Comparison of ENCODE assay signal across 13 mouse cellular contexts in genomic region chr6:21510621-21511239, GRCm38 (mm10).
DNase-seq lines count a peak whose midpoint lies in the region; ATAC-seq and TF ChIP-seq lines count a peak whose summit lies in the region.
"Had no signal": no experiment of that assay in that cellular context is flagged by ENCODE, and none has a peak within 500 bp of the region (broad histone marks: within the 10 kb centered on the region; RNA-seq: fewer than 3 reads in every experiment).

No protein-coding gene starts in this region.

- ATAC-seq in embryonic facial prominence, embryonic 14.5 days (ENCODE audit: low read depth), result no peak
- ATAC-seq in midbrain, postnatal 0 days (ENCODE audit: low FRiP score), result no peak
- ATAC-seq in midbrain, embryonic 16.5 days, result no peak

- 71% methylated on average over 3 of the region's 3 CpGs for WGBS in embryonic facial prominence, embryonic 14.5 days
- whole genome bisulfite sequencing in embryonic facial prominence, embryonic 10.5 days, result 92% methylated on average over 3 of the region's 3 CpGs
- WGBS in midbrain, postnatal 0 days, result 81% methylated on average over 3 of the region's 3 CpGs
- WGBS in midbrain, embryonic 16.5 days, result 85% methylated on average over 3 of the region's 3 CpGs

- no peaks in the 10 kb centered on the region for H3K36me3 ChIP-seq in embryonic facial prominence, embryonic 14.5 days (ENCODE audit: control insufficient read depth, insufficient read depth, low read length)
- H3K36me3 ChIP-seq in embryonic facial prominence, embryonic 10.5 days (replicated peaks), result no peaks in the 10 kb centered on the region
- no peaks in the 10 kb centered on the region for H3K36me3 ChIP-seq in midbrain, postnatal 0 days (ENCODE audit: insufficient read depth, low read length)
- H3K36me3 ChIP-seq in midbrain, embryonic 16.5 days (ENCODE audit: control insufficient read depth, insufficient read depth, low read length), result no peaks in the 10 kb centered on the region
- H3K36me3 ChIP-seq: liver, embryonic 15.5 days; neural tube, embryonic 12.5 days had no signal

- no peak overlapping the region for H3K27ac ChIP-seq in embryonic facial prominence, embryonic 14.5 days (replicated peaks; ENCODE audit: low read depth, low read length)
- no peak overlapping the region for H3K27ac ChIP-seq in embryonic facial prominence, embryonic 10.5 days (replicated peaks)
- H3K27ac ChIP-seq in midbrain, postnatal 0 days (ENCODE audit: low read depth, low read length), result no peak overlapping the region
- H3K27ac ChIP-seq in midbrain, embryonic 16.5 days (ENCODE audit: low read length), result no peak overlapping the region
- H3K27ac ChIP-seq: liver, embryonic 15.5 days; neural tube, embryonic 12.5 days had no signal

- no peak for TF ChIP-seq CTCF in midbrain, postnatal 0 days (IDR thresholded peaks at IDR 0.05)

- no peak overlapping the region for H3K4me2 ChIP-seq in embryonic facial prominence, embryonic 14.5 days (ENCODE audit: low read depth, low read length)
- no peak overlapping the region for H3K4me2 ChIP-seq in midbrain, postnatal 0 days (ENCODE audit: low read depth, low read length, poor library complexity, severe bottlenecking)
- no peak overlapping the region for H3K4me2 ChIP-seq in midbrain, embryonic 16.5 days (ENCODE audit: low read length)
- H3K4me2 ChIP-seq: liver, embryonic 15.5 days; neural tube, embryonic 12.5 days had no signal

- H3K9me3 ChIP-seq in embryonic facial prominence, embryonic 14.5 days (ENCODE audit: control insufficient read depth, low read length), result no peaks in the 10 kb centered on the region
- H3K9me3 ChIP-seq in embryonic facial prominence, embryonic 10.5 days, result no peaks in the 10 kb centered on the region
- H3K9me3 ChIP-seq in midbrain, postnatal 0 days (ENCODE audit: low read length), result no peaks in the 10 kb centered on the region
- no peaks in the 10 kb centered on the region for H3K9me3 ChIP-seq in midbrain, embryonic 16.5 days (replicated peaks; ENCODE audit: control insufficient read depth, low read length, poor library complexity, severe bottlenecking)
- H3K9me3 ChIP-seq: liver, embryonic 15.5 days; neural tube, embryonic 12.5 days had no signal

- peak; percentile 88 for DNase-seq in embryonic facial prominence, embryonic 14.5 days (ENCODE audit: low spot score)
- DNase-seq in embryonic facial prominence, embryonic 10.5 days (ENCODE audit: low spot score), result no peak
- DNase-seq in kidney, adult 9 months, result peak; percentile 82
- no peak for DNase-seq in kidney, postnatal 4 days
- peak; percentile 51 for DNase-seq in midbrain, postnatal 0 days (ENCODE audit: low spot score)
- DNase-seq in skeletal muscle tissue, adult 2 months (ENCODE audit: low read depth, low spot score), result peak; percentile 2
- DNase-seq in ovary, postnatal 36 days (ENCODE audit: low spot score), result no peak
- DNase-seq: gastrocnemius, postnatal 25 days; layer of hippocampus, postnatal 36 days; left cerebral cortex, postnatal 4 days had no signal

- H3K9ac ChIP-seq in embryonic facial prominence, embryonic 14.5 days (ENCODE audit: low read depth, low read length), result no peak overlapping the region
- H3K9ac ChIP-seq in midbrain, postnatal 0 days (replicated peaks; ENCODE audit: low read length, poor library complexity, severe bottlenecking), result no peak overlapping the region
- no peak overlapping the region for H3K9ac ChIP-seq in midbrain, embryonic 16.5 days (ENCODE audit: low read depth, low read length)
- H3K9ac ChIP-seq: liver, embryonic 15.5 days; neural tube, embryonic 12.5 days had no signal

- H3K27me3 ChIP-seq in embryonic facial prominence, embryonic 14.5 days (replicated peaks; ENCODE audit: control insufficient read depth, insufficient read depth, low read length), result no peaks in the 10 kb centered on the region
- H3K27me3 ChIP-seq in embryonic facial prominence, embryonic 10.5 days (replicated peaks; ENCODE audit: low read depth, poor library complexity, severe bottlenecking), result no peaks in the 10 kb centered on the region
- H3K27me3 ChIP-seq in midbrain, postnatal 0 days (ENCODE audit: insufficient read depth, low read length), result no peaks in the 10 kb centered on the region
- no peaks in the 10 kb centered on the region for H3K27me3 ChIP-seq in midbrain, embryonic 16.5 days (ENCODE audit: control insufficient read depth, insufficient read depth, low read depth, low read length)
- H3K27me3 ChIP-seq: liver, embryonic 15.5 days; neural tube, embryonic 12.5 days had no signal

- H3K4me1 ChIP-seq in embryonic facial prominence, embryonic 14.5 days (ENCODE audit: control insufficient read depth, insufficient read depth, low read length), result no peaks in the 10 kb centered on the region
- no peaks in the 10 kb centered on the region for H3K4me1 ChIP-seq in embryonic facial prominence, embryonic 10.5 days
- H3K4me1 ChIP-seq in midbrain, postnatal 0 days (ENCODE audit: insufficient read depth, low read length), result no peaks in the 10 kb centered on the region
- H3K4me1 ChIP-seq in midbrain, embryonic 16.5 days (ENCODE audit: control insufficient read depth, insufficient read depth, low read length), result no peaks in the 10 kb centered on the region
- H3K4me1 ChIP-seq: liver, embryonic 15.5 days; neural tube, embryonic 12.5 days had no signal

- no peak overlapping the region for H3K4me3 ChIP-seq in embryonic facial prominence, embryonic 14.5 days (ENCODE audit: low read depth, low read length)
- H3K4me3 ChIP-seq in embryonic facial prominence, embryonic 10.5 days, result no peak overlapping the region
- H3K4me3 ChIP-seq in midbrain, postnatal 0 days (ENCODE audit: low read depth, low read length), result no peak overlapping the region
- no peak overlapping the region for H3K4me3 ChIP-seq in midbrain, embryonic 16.5 days (ENCODE audit: low read depth, low read length)
- H3K4me3 ChIP-seq: liver, embryonic 15.5 days; neural tube, embryonic 12.5 days had no signal

Comparison
In these comparisons a context has a peak if more than half of its experiments do, and no peak if none do; other contexts are left out.
1. DNase-seq: peak in embryonic facial prominence, embryonic 14.5 days (single experiment), kidney, adult 9 months (single experiment), midbrain, postnatal 0 days (single experiment) and skeletal muscle tissue, adult 2 months (single experiment); none in embryonic facial prominence, embryonic 10.5 days (single experiment), kidney, postnatal 4 days (0 of 2) and ovary, postnatal 36 days (single experiment).